Mouse (Mus musculus): Measurements from ENCODE around the gene Dnajc13.

DNA sequence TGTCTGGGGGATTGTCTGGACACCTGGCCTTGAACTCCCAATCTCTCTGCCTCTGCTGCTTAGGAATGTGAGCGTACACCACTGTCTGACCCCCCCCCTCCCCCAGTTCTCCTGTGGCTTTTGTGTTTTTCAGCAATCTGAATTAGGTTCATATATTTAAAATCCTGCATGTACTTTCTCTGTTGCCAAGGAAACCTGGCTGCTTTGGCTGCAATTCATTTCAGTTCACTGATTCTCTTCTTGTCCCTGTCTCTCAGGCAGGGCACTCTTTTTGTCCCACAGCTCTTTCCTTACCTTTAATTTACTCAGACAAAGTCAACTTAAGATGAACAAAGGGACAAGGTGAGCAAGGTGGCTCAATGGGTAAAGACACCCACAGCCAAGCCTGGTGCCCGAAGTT, 134.6 kb downstream of the Dnajc13 start:
- TF ChIP-seq CTCF (conservative IDR thresholded peaks at IDR 0.05; ENCODE audit: low read length) (no peak), NANOG (IDR thresholded peaks at IDR 0.05; ENCODE audit: borderline replicate concordance, low read length) (no peak)

Data from E14TG2a.4 (cell line).